Mouse (Mus musculus): ENCODE data around the gene Vmn1r6.
"Not testable (repeated sequence)": the region's sequence is repeated elsewhere in the genome, so short reads cannot be mapped to it uniquely, and the experiment has no call there.

Vmn1r6 gene

DNA sequence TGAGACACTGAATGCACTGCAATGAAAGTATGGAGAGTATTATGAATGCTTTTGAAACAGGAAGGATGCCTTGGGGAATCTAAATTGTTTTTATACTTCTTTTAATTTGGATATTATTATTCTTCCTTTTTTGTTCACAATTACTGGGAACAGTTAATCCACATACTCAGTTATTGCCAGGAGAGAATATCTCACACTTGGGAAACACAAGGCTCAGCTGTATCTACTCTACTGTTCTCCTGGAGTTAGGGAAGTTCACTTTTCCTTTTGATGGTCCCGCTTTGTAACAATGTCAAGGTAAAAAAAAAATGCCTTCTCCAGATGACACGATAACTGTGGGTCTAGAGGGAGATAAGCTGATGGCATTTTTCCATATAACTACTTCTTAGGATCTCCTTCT, at the start of gene Vmn1r6:
Vmn1r6 (plus strand) TSS at position 301 of the 400 bp plus-strand sequence.
- no peak for DNase-seq (ENCODE audit: low read depth)

DNA sequence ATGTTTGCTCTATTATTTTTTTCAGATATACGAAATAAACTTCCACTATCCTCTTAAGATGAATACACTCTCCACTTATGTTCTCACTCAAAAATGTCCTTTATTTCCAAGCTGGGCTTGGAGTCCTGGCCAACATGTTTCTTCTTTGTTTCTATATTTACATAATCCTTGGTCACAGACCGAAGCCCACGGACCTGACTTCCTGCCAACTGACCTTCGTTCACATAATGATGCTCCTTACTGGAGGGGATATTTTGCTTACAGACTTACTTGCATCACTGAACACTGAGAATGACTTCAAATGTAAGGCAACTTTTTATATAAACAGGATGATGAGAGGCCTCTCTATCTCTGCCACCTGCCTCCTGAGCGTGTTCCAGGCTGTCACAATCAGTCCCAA, 40.6 kb upstream of the Vmn1r6 start:
- no peak for DNase-seq (ENCODE audit: low read depth)

DNA sequence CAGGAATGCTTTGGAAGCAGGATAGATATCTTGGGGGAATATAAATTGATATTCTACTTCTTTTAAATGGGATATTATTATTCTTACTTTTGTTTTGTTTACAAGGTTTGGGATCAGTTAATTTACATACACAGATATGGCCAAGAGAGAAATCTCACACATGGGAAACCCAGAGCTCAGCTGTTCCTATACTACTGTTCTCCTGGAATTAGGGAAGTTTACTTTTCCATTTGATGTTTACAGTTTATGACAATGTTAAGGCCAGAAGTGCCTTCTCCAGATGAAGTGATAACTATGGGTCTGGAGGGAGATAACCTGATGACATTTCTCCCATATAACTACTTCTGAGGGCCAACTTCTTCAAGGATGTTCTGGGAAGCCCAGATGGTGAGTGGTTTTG, 27.1 kb upstream of the Vmn1r6 start, which contains the start of gene Vmn1r5:
Vmn1r5 (plus strand) TSS at position 301 of the 400 bp plus-strand sequence.
- DNase-seq (ENCODE audit: low read depth), result no peak

DNA sequence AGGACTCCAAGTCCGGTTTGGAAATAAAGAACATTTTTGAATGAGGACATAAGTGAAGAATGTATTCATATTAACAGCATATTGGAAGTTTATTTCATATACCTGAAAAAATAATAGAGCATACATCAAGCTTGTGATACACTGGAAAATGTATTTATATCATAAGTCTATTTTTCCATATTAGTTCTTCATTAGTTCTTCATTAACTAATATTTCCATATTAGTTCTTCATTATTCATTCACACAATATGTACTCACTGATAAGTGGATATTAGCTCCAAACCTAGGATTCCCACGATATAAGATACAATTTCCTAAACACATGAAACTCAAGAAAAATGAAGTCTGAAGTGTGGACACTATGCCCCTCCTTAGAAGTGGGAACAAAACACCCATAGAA, 28.2 kb downstream of the Vmn1r6 start, which contains the start of gene Vmn1r7:
Vmn1r7 (minus strand) TSS at position 101 of the 400 bp plus-strand sequence.
- not testable (repeated sequence) for DNase-seq (ENCODE audit: low read depth)

DNA sequence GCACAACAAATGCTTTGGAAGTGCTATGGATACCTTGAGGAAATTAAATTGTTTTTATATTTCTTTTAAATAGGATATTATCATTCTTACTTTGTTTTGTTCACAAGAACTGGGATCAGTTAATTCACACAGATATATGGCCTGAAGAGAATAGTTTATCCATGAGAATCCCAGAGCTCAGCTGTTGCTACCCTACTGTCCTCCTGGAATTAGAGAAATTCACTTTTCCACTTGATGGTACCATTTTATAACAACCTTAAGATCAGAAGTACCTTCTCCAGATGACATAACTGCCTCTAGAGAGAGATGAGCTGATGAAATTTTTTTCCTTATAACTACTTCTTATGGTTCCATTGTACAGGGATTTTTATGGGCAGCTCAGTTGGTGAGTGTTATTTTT, 34.9 kb downstream of the Vmn1r6 start, which contains the start of gene Vmn1r8:
Vmn1r8 (plus strand) TSS at position 301 of the 400 bp plus-strand sequence.
- no peak for DNase-seq (ENCODE audit: low read depth)

DNA sequence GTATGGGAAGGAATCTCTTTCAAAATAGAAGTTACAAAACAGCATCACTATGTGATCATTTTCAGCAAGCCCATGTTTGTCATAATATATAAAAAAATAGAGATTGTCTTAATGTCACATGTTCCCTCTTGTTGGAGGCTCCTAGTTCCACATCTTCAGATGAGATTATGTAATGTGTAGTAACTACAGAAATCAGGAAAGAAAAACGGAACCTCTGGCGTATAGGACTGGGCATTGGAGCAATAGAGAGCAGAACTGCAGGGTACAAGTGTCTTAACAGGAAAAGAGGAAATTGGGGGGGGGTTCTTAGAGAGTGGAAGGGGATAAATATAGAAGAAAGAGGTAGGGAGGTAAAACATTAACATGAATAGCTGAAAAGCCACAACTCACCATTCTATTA, 37.6 kb downstream of the Vmn1r6 start:
- no peak for DNase-seq (ENCODE audit: low read depth)
